Mouse (Mus musculus): Measurements from ENCODE around the gene Ccdc188. TPM values are rescaled to one million over a fixed set of nuclear protein-coding genes. Genes with fewer than 3 reads are reported as not detected.

The Ccdc188 gene
- polyA plus RNA-seq (2012; rRNA removed), result not detected in 2 replicates

GRCm38 (mm10) chr16:18217579-18217978 lies at the start of gene Ccdc188:
Ccdc188 (plus strand) TSS chr16:18217879.

GRCm38 (mm10) chr16:18234671-18235388 lies 17.2 kb downstream of the Ccdc188 start, which contains the start of gene Zdhhc8:
Zdhhc8 (minus strand) TSS chr16:18235136.

GRCm38 (mm10) chr16:18248433-18249363 lies 31.0 kb downstream of the Ccdc188 start, which contains the start of the genes Trmt2a and Ranbp1:
Trmt2a (plus strand) TSS chr16:18248679.
Ranbp1 (minus strand) TSS chr16:18248732.

GRCm38 (mm10) chr16:18258221-18258620 lies 40.5 kb downstream of the Ccdc188 start, which contains the start of gene Gm49776:
Gm49776 (minus strand) TSS chr16:18258321.

Other genes with a start within 250 kb of the Ccdc188 start
- 0.33 and 0.36 TPM in 2 replicates for gene Vpreb2, start 237.5 kb upstream of the Ccdc188 start, polyA plus RNA-seq (2012; rRNA removed)
- 12.9 TPM in 2 replicates for gene Dgcr6, start 165.0 kb upstream of the Ccdc188 start, polyA plus RNA-seq (2012; rRNA removed)
- gene Prodh, start 127.7 kb upstream of the Ccdc188 start, polyA plus RNA-seq (2012; rRNA removed), result 5.1 and 5.4 TPM in 2 replicates
- 0.49 and 0.62 TPM in 2 replicates for gene Rtn4r, start 90.2 kb upstream of the Ccdc188 start, polyA plus RNA-seq (2012; rRNA removed)
- gene Zdhhc8, start 17.3 kb downstream of the Ccdc188 start, polyA plus RNA-seq (2012; rRNA removed), result 2.1 and 2.2 TPM in 2 replicates
- 46.5 and 53.3 TPM in 2 replicates for gene Trmt2a, start 30.8 kb downstream of the Ccdc188 start, polyA plus RNA-seq (2012; rRNA removed)
- gene Ranbp1, start 30.9 kb downstream of the Ccdc188 start, polyA plus RNA-seq (2012; rRNA removed), result 169 and 183 TPM in 2 replicates
- 0.15 and 0.36 TPM in 2 replicates for gene Gm49776, start 40.4 kb downstream of the Ccdc188 start, polyA plus RNA-seq (2012; rRNA removed)
- gene Dgcr8, start 71.4 kb downstream of the Ccdc188 start, polyA plus RNA-seq (2012; rRNA removed), result 23.2 and 24.4 TPM in 2 replicates
- gene Tango2, start 130.2 kb downstream of the Ccdc188 start, polyA plus RNA-seq (2012; rRNA removed), result 38.8 and 45.8 TPM in 2 replicates
- 6.8 and 7.3 TPM in 2 replicates for gene Arvcf, start 130.3 kb downstream of the Ccdc188 start, polyA plus RNA-seq (2012; rRNA removed)
- 100 and 122 TPM in 2 replicates for gene Txnrd2, start 208.5 kb downstream of the Ccdc188 start, polyA plus RNA-seq (2012; rRNA removed)
- gene Comt, start 209.0 kb downstream of the Ccdc188 start, polyA plus RNA-seq (2012; rRNA removed), result 60.2 and 73.5 TPM in 2 replicates